Mouse (Mus musculus) liver, embryonic 15.5 days (tissue): Measurements from ENCODE around the gene Mrps25. TPM values are rescaled to one million over a fixed set of nuclear protein-coding genes. Genes with fewer than 3 reads are reported as not detected.
A peak's percentile ranks its signal among the peaks of the same experiment; 100 is the strongest.

Source experiments
- ATAC-seq: fragments of 200-750 bp; cut with Nextera tagmentation; 2 replicates; pipeline ENCODE4 v1.8.0; 2017; ENCODE audit warnings: moderate number of reproducible peaks, mild to moderate bottlenecking, moderate library complexity; ENCODE audit not compliant: insufficient read depth
- H3K27ac ChIP-seq: fragments of 300-500 bp; sonication (generic); replicated peaks from 2 replicates; pipeline ENCODE4 v1.5.1; 2015; ENCODE audit warnings: mild to moderate bottlenecking, inconsistent platforms
- H3K27me3 ChIP-seq: fragments of 300-500 bp; sonication (generic); 2 replicates; pipeline ENCODE4 v1.6.1; 2015; ENCODE audit warnings: mild to moderate bottlenecking, inconsistent platforms
- H3K36me3 ChIP-seq: fragments of 300-500 bp; sonication (generic); replicated peaks from 2 replicates; pipeline ENCODE4 v1.6.1; 2015; ENCODE audit warnings: moderate library complexity, mild to moderate bottlenecking, inconsistent platforms
- H3K4me1 ChIP-seq: fragments of 300-500 bp; sonication (generic); replicated peaks from 2 replicates; pipeline ENCODE4 v1.6.1; 2015; ENCODE audit warnings: inconsistent platforms
- H3K4me2 ChIP-seq: fragments of 300-500 bp; sonication (generic); 2 replicates; pipeline ENCODE4 v1.6.1; 2015; ENCODE audit warnings: moderate library complexity, mild to moderate bottlenecking, inconsistent platforms
- H3K4me3 ChIP-seq: fragments of 300-500 bp; sonication (generic); replicated peaks from 2 replicates; pipeline ENCODE4 v1.5.1; 2015; ENCODE audit warnings: mild to moderate bottlenecking, inconsistent platforms
- H3K9ac ChIP-seq: fragments of 300-500 bp; sonication (generic); 2 replicates; pipeline ENCODE4 v1.6.1; 2015; ENCODE audit warnings: moderate library complexity, mild to moderate bottlenecking, inconsistent platforms
- H3K9me3 ChIP-seq: fragments of 300-500 bp; sonication (generic); replicated peaks from 2 replicates; pipeline ENCODE4 v1.6.1; 2016; ENCODE audit warnings: inconsistent platforms
- WGBS: fragments of 180-500 bp; shearing (Covaris S2); methylation state at CpG from one replicate; pipeline ENCODE4 v1.1.7; 2015; ENCODE audit warnings: mixed read lengths; ENCODE audit not compliant: insufficient replicate concordance; 5-methylcytosine and 5-hydroxymethylcytosine counted together
- polyA plus RNA-seq: library from polyadenylated mRNA; unstranded; fragments of >200 nt; fragmentation: Nextera tagmentation; extraction: Ambion mirVana; gene quantifications from 2 replicates; pipeline ENCODE4 v1.2.1, GENCODE M21; 2015

Mrps25 gene
- polyA plus RNA-seq, 1 experiment from 2014 or later, result 42.4 TPM

DNA sequence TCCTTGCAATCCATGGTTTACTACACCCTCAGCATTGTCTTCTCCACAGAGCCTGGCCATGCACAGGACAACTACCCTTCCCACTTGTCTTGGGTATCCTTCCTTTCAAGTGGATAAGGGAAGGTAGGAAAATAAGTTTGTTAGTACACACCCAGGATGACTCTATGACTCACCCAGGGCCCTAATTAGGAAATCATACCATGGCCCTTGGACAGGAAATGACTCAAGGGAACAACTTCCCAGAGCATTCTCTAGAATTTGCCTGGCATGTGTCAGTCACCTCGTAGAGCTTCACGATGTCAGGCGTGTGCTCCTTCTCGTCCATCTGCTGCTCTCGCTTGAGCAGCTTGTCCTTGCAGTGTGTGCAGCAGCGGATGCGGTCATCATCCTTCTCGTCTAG lies 15.6 kb upstream of the Mrps25 start:
- Histone ChIP-seq H3K4me1 (no peaks in the 10 kb centered on the region), H3K4me3 (no peak overlapping the region), H3K9ac (no peak overlapping the region), H3K27ac (no peak overlapping the region), H3K27me3 (no peaks in the 10 kb centered on the region), H3K4me2 (no peak overlapping the region), H3K36me3 (peaks cover 86% of the 10 kb centered on the region), H3K9me3 (no peaks in the 10 kb centered on the region)
- 77% methylated on average over 8 of the region's 8 CpGs for WGBS
- ATAC-seq, result no peak

GRCm38 (mm10) chr6:92184178-92184577 lies 345 bp upstream of the Mrps25 start:
- Histone ChIP-seq H3K27me3 (no peaks in the 10 kb centered on the region), H3K4me2 (peak overlapping the region; percentile 82), H3K9me3 (no peaks in the 10 kb centered on the region), H3K27ac (0 out of 2 replicates have a peak overlapping the region, but pooled peaks have one; percentile 45), H3K4me3 (peak overlapping the region; percentile 80), H3K9ac (peak overlapping the region; percentile 83), H3K4me1 (peaks cover 25% of the 10 kb centered on the region), H3K36me3 (peaks cover 30% of the 10 kb centered on the region)
- 0 out of 2 replicates have a peak, but pooled peaks have one; percentile 49 for ATAC-seq
- WGBS, result 2% methylated on average over 10 of the region's 10 CpGs

- no peak overlapping the region for H3K27ac ChIP-seq
- ATAC-seq, result no peak
- H3K4me3 ChIP-seq, result no peak overlapping the region
- peaks cover 72% of the 10 kb centered on the region for H3K36me3 ChIP-seq
- no peaks in the 10 kb centered on the region for H3K9me3 ChIP-seq
- H3K4me1 ChIP-seq, result no peaks in the 10 kb centered on the region
- no peak overlapping the region for H3K9ac ChIP-seq
- 73% methylated on average over 1 of the region's 1 CpGs for WGBS
- no peaks in the 10 kb centered on the region for H3K27me3 ChIP-seq
- no peak overlapping the region for H3K4me2 ChIP-seq
These were observed 7.4 kb downstream of the Mrps25 start for GRCm38 (mm10) chr6:92176450-92176849.

DNA sequence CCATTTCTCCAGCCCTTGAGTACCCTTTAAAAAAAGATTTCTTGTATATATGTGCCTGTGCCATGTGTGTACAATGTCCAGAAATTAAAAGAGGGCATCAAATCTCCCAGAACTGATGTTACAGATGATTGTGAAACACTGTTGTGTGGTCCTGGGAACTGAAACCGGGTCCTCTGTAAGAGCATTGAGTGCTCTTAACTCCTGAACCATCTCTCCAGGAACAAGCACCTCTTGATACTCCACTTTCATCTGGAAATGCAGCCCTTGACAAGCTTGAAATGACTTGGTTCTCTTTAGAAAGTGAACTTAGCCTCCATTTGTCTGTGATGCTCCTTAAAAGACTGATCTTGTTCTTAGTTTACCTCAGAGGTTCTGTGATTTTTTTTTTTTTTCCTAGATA lies 21.1 kb downstream of the Mrps25 start:
- Histone ChIP-seq H3K4me2 (no peak overlapping the region), H3K9me3 (no peaks in the 10 kb centered on the region), H3K4me1 (no peaks in the 10 kb centered on the region), H3K9ac (no peak overlapping the region), H3K27me3 (no peaks in the 10 kb centered on the region), H3K4me3 (no peak overlapping the region), H3K27ac (no peak overlapping the region), H3K36me3 (peaks cover 91% of the 10 kb centered on the region)
- WGBS, result 83% methylated on average over 1 of the region's 1 CpGs
- ATAC-seq, result no peak

- Histone ChIP-seq H3K4me3 (no peak overlapping the region), H3K27ac (no peak overlapping the region), H3K4me2 (no peak overlapping the region), H3K9me3 (no peaks in the 10 kb centered on the region), H3K36me3 (peaks cover 97% of the 10 kb centered on the region), H3K27me3 (no peaks in the 10 kb centered on the region), H3K4me1 (no peaks in the 10 kb centered on the region), H3K9ac (no peak overlapping the region)
- WGBS, result 83% methylated on average over 3 of the region's 3 CpGs
- ATAC-seq, result no peak
These were observed 25.0 kb downstream of the Mrps25 start for GRCm38 (mm10) chr6:92158801-92159200.

DNA sequence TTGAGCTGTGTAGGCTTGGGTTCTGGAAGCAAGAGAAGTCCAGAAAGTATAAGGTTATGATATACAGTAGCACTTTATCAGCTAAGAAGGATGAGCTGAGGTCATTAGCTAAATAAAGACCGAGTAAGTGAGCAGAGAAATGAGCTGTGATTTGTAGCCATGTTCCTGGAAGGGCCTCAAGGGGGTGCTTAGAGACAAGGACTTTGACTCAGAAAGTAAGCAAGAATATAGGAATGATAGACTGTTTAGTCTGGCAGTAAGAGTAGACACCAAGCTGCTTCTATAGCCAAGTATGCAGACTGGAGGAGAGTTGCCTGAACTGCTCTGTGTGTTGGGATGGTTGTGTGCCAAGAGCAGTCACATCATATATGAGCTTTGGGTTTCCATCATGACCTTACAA lies 30.1 kb downstream of the Mrps25 start:
- no peak for ATAC-seq
- H3K36me3 ChIP-seq, result peaks cover 91% of the 10 kb centered on the region

DNA sequence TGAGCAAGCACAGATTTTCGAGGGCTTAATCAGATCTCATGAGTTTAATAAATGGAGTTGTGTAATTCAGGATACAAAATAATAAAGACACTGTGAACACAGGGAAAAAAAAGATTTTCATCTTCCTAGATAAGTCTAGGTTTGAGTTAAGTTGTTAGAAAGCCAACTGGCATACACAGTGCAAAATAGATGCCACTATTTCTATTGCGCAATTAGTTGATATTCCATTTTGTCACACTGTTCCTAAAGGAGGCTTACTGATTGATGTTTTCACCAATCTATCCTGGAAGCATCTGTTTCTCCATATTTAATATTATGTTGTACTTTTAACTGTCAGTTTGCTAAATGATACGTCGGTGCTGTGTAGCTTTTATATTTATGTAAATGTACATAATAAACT lies 38.0 kb downstream of the Mrps25 start:
- peaks cover 37% of the 10 kb centered on the region for H3K36me3 ChIP-seq
- no peak for ATAC-seq
- no peak overlapping the region for H3K27ac ChIP-seq
- no peaks in the 10 kb centered on the region for H3K9me3 ChIP-seq
- no peak overlapping the region for H3K4me2 ChIP-seq
- H3K9ac ChIP-seq, result no peak overlapping the region
- H3K27me3 ChIP-seq, result no peaks in the 10 kb centered on the region
- no peak overlapping the region for H3K4me3 ChIP-seq
- no peaks in the 10 kb centered on the region for H3K4me1 ChIP-seq
- WGBS, result 88% methylated on average over 4 of the region's 4 CpGs

More for the DNA sequence above, 30.1 kb downstream of the Mrps25 start:
- Histone ChIP-seq H3K27me3 (no peaks in the 10 kb centered on the region), H3K4me3 (no peak overlapping the region), H3K4me1 (no peaks in the 10 kb centered on the region), H3K27ac (no peak overlapping the region), H3K9ac (no peak overlapping the region), H3K9me3 (no peaks in the 10 kb centered on the region), H3K4me2 (no peak overlapping the region)
- WGBS, result 77% methylated on average over 1 of the region's 1 CpGs

- Histone ChIP-seq H3K27ac (no peak overlapping the region), H3K9ac (no peak overlapping the region), H3K4me3 (no peak overlapping the region), H3K9me3 (no peaks in the 10 kb centered on the region), H3K36me3 (peaks cover 21% of the 10 kb centered on the region), H3K4me2 (no peak overlapping the region), H3K4me1 (peaks cover 9% of the 10 kb centered on the region), H3K27me3 (no peaks in the 10 kb centered on the region)
- 67% methylated on average over 2 of the region's 2 CpGs for WGBS
- no peak for ATAC-seq
These were observed 47.5 kb downstream of the Mrps25 start for GRCm38 (mm10) chr6:92136356-92136755.

- Histone ChIP-seq H3K36me3 (peaks cover 8% of the 10 kb centered on the region; the same call in 1 of the 2 replicates), H3K4me2 (no peak overlapping the region), H3K27ac (no peak overlapping the region), H3K4me1 (peaks cover 12% of the 10 kb centered on the region), H3K27me3 (no peaks in the 10 kb centered on the region), H3K9ac (no peak overlapping the region), H3K4me3 (no peak overlapping the region), H3K9me3 (no peaks in the 10 kb centered on the region)
- 72% methylated on average over 2 of the region's 2 CpGs for WGBS
- no peak for ATAC-seq
These were observed 50.2 kb downstream of the Mrps25 start for GRCm38 (mm10) chr6:92133617-92134016.

DNA sequence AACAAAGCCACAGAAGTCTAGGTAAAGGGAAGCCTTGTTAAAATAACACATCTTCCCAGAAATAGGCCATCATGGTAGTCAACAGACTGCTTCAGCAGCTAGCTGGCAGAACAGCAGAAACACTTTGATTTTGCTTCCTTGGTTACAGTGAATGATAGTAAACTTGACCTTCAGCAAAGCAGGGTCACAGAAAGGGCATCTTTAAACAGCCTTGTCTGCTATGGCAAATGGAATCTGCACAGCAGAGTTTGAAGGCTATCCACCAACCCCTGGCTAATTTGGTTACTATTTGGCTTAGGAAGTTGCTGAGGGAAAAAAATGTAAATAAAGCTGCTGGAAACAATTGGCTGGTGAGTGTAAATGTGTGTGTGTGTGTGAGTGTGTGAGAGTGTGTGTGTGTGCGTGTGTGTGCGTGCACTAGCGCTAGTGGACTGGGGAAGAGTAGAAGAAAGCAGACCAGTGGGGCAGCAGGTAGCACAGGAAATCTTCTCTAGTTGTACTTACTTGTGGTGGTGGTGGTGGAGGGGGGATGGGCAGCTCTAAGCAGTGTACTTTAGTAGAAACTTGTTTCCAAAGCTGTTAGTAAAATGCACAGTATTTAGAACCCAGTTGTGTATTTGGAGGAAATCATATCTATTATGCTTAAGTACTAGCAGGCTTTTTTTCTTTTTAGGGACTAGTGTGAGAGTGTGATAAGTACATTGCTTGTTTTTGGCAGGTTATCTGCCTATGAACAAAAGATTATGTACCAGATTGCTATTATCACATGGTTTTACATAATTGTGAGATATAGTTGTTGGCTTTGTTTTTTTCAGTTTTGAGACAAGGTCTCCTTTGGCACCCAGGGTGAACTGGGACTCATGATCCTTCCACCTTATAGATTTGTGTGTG lies 51.6 kb downstream of the Mrps25 start:
- H3K27ac ChIP-seq, result no peak overlapping the region
- no peak overlapping the region for H3K4me2 ChIP-seq
- no peak overlapping the region for H3K4me3 ChIP-seq
- no peaks in the 10 kb centered on the region for H3K27me3 ChIP-seq
- 69% methylated on average over 3 of the region's 3 CpGs for WGBS
- peaks cover 12% of the 10 kb centered on the region for H3K4me1 ChIP-seq
- peaks cover 8% of the 10 kb centered on the region; the same call in 1 of the 2 replicates for H3K36me3 ChIP-seq
- H3K9ac ChIP-seq, result no peak overlapping the region
- no peak for ATAC-seq
- H3K9me3 ChIP-seq, result no peaks in the 10 kb centered on the region

DNA sequence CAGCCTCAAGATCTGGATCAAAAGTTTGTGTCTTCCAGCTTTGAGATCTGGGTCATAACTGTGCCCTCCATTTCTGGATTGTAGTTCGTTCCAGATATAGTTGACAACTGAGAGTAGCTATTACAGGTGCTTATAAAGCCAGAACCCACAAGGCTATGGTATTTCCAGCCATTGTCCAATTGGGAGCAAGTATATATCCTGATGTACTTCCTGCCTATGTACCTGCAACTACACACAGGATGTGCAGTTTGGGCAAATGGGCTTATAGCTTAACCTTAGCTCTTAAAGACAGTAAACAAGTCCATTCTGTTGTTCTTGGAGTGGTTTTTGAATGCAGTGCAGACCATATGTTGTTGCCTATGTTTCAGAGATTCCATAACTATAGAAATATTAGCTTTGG lies 52.4 kb downstream of the Mrps25 start:
- Histone ChIP-seq H3K27ac (no peak overlapping the region), H3K36me3 (peaks cover 8% of the 10 kb centered on the region; the same call in 1 of the 2 replicates), H3K27me3 (no peaks in the 10 kb centered on the region), H3K4me3 (no peak overlapping the region), H3K9me3 (no peaks in the 10 kb centered on the region), H3K4me1 (peaks cover 12% of the 10 kb centered on the region), H3K4me2 (no peak overlapping the region), H3K9ac (no peak overlapping the region)
- 82% methylated on average over 1 of the region's 1 CpGs for WGBS
- ATAC-seq, result no peak
